Mouse (Mus musculus) myocyte (in vitro differentiated cells): ENCODE measurements around the gene Specc1l.

Experiments used
- CEBPB ChIP-seq: IDR thresholded peaks from 2 replicates; pipeline ENCODE4 v1.6.1; 2011; ENCODE audit warnings: mild to moderate bottlenecking, moderate library complexity; ENCODE audit not compliant: poor library complexity, insufficient read depth, severe bottlenecking
- MAX ChIP-seq: IDR thresholded peaks from one replicate; pipeline ENCODE4 v1.6.1; 2011; ENCODE audit warnings: low read depth, mild to moderate bottlenecking, control low read depth
- MYOD1 ChIP-seq, 3 experiments: IDR thresholded peaks; one replicate each; pipeline ENCODE4 v1.6.1; 2011; ENCODE audit warnings: control low read depth in 2 of 3, low read depth in 2 of 3, mild to moderate bottlenecking in 2 of 3, moderate library complexity in 1 of 3; ENCODE audit not compliant: insufficient read length in 2 of 3, control insufficient read depth in 1 of 3
- POLR2A ChIP-seq: IDR thresholded peaks from one replicate; pipeline ENCODE4 v1.6.1; 2011; ENCODE audit warnings: low read depth, mild to moderate bottlenecking, control low read depth, moderate library complexity; ENCODE audit not compliant: insufficient read length
- SRF ChIP-seq: IDR thresholded peaks from one replicate; pipeline ENCODE4 v1.6.1; 2011; ENCODE audit warnings: low read depth; ENCODE audit not compliant: control insufficient read depth, insufficient read length
- TCF12 ChIP-seq: IDR thresholded peaks from one replicate; pipeline ENCODE4 v1.6.1; 2011; ENCODE audit warnings: mild to moderate bottlenecking, control low read depth; ENCODE audit not compliant: poor library complexity, insufficient read depth, severe bottlenecking
- TCF3 ChIP-seq: IDR thresholded peaks from one replicate; pipeline ENCODE4 v1.6.1; 2011; ENCODE audit warnings: low read depth, control low read depth; ENCODE audit not compliant: insufficient read length
- USF1 ChIP-seq: IDR thresholded peaks from one replicate; pipeline ENCODE4 v1.6.1; 2011; ENCODE audit warnings: low read depth, mild to moderate bottlenecking, control low read depth, moderate library complexity

DNA sequence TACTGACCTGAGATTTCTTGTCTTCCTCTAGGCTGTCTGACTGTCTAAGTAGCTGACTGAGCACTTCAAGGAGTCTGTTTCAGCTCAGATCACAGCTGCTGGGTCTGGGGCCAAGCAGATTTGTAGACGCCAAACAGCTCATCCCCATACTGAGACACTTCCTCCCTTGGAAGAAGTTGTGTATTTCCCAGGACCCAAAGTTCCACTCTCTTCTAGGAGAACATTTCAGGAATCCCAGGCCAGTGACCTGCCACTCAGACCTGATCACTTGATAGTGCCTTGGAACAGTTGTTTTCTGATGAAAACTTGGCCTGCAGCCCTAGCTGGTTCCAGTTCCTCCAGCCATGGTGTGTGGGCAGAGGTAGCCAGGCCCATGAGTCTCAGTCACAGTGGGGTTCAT lies 11.1 kb upstream of the Specc1l start:
- TF ChIP-seq CEBPB (no peak), POLR2A (no peak), SRF (no peak), USF1 (no peak), MYOD1 (IDR thresholded peaks at IDR 0.05; ENCODE audit: control insufficient read depth in 1 of 3, insufficient read length in 2 of 3, low read depth in 2 of 3) (no peak), TCF3 (no peak), TCF12 (no peak), MAX (no peak)
